Mouse (Mus musculus): Measurements from ENCODE around the gene Kcnj2. TPM values are rescaled to one million over a fixed set of nuclear protein-coding genes. Genes with fewer than 3 reads are reported as not detected.

Kcnj2 gene
- polyA plus RNA-seq (2015; fragmentation: Nextera tagmentation; extraction: Ambion mirVana), result 2.0 and 2.2 TPM in 2 replicates

- H3K9ac ChIP-seq (ENCODE audit: low read length), result peak within 1 kb of the TSS; percentile 74
- no peaks in the 10 kb centered on the region for H3K9me3 ChIP-seq (ENCODE audit: control insufficient read depth, low read length)
- no peaks in the 10 kb centered on the region for H3K36me3 ChIP-seq (ENCODE audit: control insufficient read depth, insufficient read depth, low read length)
- peak within 1 kb of the TSS; percentile 68 for H3K4me3 ChIP-seq (ENCODE audit: low read length)
- ATAC-seq (ENCODE audit: low read depth), result peak; percentile 99
- H3K4me1 ChIP-seq (replicated peaks; ENCODE audit: control insufficient read depth, insufficient read depth, low read length), result peaks cover 7% of the 10 kb centered on the region; the same call in 1 of the 2 replicates
- peaks cover 4% of the 10 kb centered on the region; the same call in 1 of the 2 replicates for H3K27me3 ChIP-seq (ENCODE audit: control insufficient read depth, insufficient read depth, low read depth, low read length)
- WGBS, result under 1% methylated on average over 27 of the region's 28 CpGs
- peak within 1 kb of the TSS; percentile 58 for H3K27ac ChIP-seq (ENCODE audit: low read length)
- H3K4me2 ChIP-seq (ENCODE audit: low read depth, low read length), result peak within 1 kb of the TSS; percentile 92
Observed at GRCm38 (mm10) chr11:111065635-111066298, at the start of gene Kcnj2. Gene Kcnj2, plus strand, starts transcription at chr11:111066164.

GRCm38 (mm10) chr11:111016206-111016605 is 49.8 kb upstream of the Kcnj2 start:
- Histone ChIP-seq H3K9me3 (ENCODE audit: control insufficient read depth, low read length) (no peaks in the 10 kb centered on the region), H3K4me1 (replicated peaks; ENCODE audit: control insufficient read depth, insufficient read depth, low read length) (no peaks in the 10 kb centered on the region), H3K4me3 (ENCODE audit: low read length) (no peak overlapping the region), H3K27ac (ENCODE audit: low read length) (no peak overlapping the region), H3K9ac (ENCODE audit: low read length) (no peak overlapping the region), H3K27me3 (ENCODE audit: control insufficient read depth, insufficient read depth, low read depth, low read length) (no peaks in the 10 kb centered on the region), H3K36me3 (ENCODE audit: control insufficient read depth, insufficient read depth, low read length) (no peaks in the 10 kb centered on the region), H3K4me2 (ENCODE audit: low read depth, low read length) (no peak overlapping the region)
- no peak for ATAC-seq (ENCODE audit: low read depth)
- 95% methylated on average over 3 of the region's 3 CpGs for WGBS

DNA sequence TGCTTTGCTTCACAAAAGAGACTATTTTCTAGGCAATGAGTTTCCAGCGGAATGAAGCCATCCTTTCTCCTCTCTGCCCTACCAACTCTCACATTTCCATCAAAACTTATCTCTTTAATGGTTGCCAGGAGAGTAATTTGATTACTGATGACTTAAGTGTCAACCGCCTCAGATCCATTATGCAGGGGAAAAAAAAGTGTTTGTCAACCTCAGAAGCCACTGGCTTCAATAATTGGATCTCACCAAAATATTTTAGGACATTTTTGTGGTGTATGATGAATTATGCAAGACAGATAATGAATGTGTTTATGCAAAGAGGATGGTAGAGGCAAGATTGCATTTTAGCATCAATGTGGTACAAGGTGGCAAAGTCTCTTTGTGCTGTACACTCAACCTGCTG is 45.8 kb upstream of the Kcnj2 start:
- H3K36me3 ChIP-seq (ENCODE audit: control insufficient read depth, insufficient read depth, low read length), result no peaks in the 10 kb centered on the region
- no peak overlapping the region for H3K4me3 ChIP-seq (ENCODE audit: low read length)
- no peak overlapping the region for H3K4me2 ChIP-seq (ENCODE audit: low read depth, low read length)
- H3K27me3 ChIP-seq (ENCODE audit: control insufficient read depth, insufficient read depth, low read depth, low read length), result no peaks in the 10 kb centered on the region
- no peak for ATAC-seq (ENCODE audit: low read depth)
- no peak overlapping the region for H3K9ac ChIP-seq (ENCODE audit: low read length)
- H3K9me3 ChIP-seq (ENCODE audit: control insufficient read depth, low read length), result no peaks in the 10 kb centered on the region
- H3K27ac ChIP-seq (ENCODE audit: low read length), result no peak overlapping the region
- WGBS, result 44% methylated on average over 2 of the region's 2 CpGs
- no peaks in the 10 kb centered on the region for H3K4me1 ChIP-seq (replicated peaks; ENCODE audit: control insufficient read depth, insufficient read depth, low read length)

DNA sequence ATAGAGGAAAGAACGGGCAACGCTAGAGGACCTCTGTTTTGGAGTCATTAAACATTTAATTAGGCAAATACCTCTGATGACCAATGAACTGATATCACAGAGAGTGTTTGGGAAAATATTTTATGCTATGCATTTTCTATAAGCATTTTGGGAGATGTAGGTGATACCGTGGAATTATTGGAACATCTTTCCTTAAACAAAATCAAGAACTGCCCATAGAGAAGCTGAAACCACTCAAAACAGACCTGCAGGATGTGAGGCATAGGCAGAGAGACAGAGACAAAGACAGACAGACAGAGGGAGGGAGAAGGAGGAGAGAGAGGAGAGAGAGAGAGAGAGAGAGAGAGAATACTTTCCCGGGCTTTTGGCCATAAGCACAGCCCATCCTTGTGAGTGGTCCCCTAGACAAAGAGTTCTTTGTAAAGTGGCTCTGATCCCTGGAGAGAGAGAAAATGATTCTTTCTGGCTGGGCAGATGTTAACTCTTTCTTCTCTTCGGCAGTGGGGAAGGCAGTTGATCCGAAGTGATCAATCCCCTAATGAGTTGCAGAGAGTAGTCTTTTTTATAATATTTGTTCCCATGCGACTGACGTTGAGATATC is 43.2 kb upstream of the Kcnj2 start:
- H3K4me1 ChIP-seq (replicated peaks; ENCODE audit: control insufficient read depth, insufficient read depth, low read length), result no peaks in the 10 kb centered on the region
- no peak overlapping the region for H3K4me2 ChIP-seq (ENCODE audit: low read depth, low read length)
- no peak overlapping the region for H3K4me3 ChIP-seq (ENCODE audit: low read length)
- ATAC-seq (ENCODE audit: low read depth), result no peak
- WGBS, result 67% methylated on average over 8 of the region's 8 CpGs
- no peak overlapping the region for H3K9ac ChIP-seq (ENCODE audit: low read length)
- H3K36me3 ChIP-seq (ENCODE audit: control insufficient read depth, insufficient read depth, low read length), result no peaks in the 10 kb centered on the region
- H3K27ac ChIP-seq (ENCODE audit: low read length), result no peak overlapping the region
- H3K9me3 ChIP-seq (ENCODE audit: control insufficient read depth, low read length), result no peaks in the 10 kb centered on the region
- no peaks in the 10 kb centered on the region for H3K27me3 ChIP-seq (ENCODE audit: control insufficient read depth, insufficient read depth, low read depth, low read length)

DNA sequence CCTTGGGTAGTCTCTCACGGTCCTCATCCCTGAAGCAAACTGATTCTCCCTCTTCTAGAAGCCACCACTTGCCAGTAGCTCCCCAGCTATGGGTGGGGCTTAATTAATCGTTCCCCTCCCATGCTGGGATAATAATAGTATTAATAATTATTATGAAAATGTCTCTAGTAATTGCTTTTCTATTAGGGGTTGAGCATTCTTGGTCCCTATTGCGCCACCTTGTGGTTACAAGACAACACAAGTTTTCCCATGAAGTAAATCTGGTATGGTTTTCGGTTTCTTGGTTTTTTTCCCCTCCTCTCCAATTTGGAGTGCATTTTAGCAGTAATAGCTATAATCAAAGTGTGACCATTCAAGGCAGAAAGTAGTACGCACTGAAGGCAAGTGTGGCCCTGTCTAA is 23.8 kb upstream of the Kcnj2 start:
- Histone ChIP-seq H3K9ac (ENCODE audit: low read length) (no peak overlapping the region), H3K4me1 (replicated peaks; ENCODE audit: control insufficient read depth, insufficient read depth, low read length) (no peaks in the 10 kb centered on the region), H3K4me2 (ENCODE audit: low read depth, low read length) (no peak overlapping the region), H3K27me3 (ENCODE audit: control insufficient read depth, insufficient read depth, low read depth, low read length) (no peaks in the 10 kb centered on the region), H3K36me3 (ENCODE audit: control insufficient read depth, insufficient read depth, low read length) (no peaks in the 10 kb centered on the region), H3K4me3 (ENCODE audit: low read length) (no peak overlapping the region), H3K9me3 (ENCODE audit: control insufficient read depth, low read length) (no peaks in the 10 kb centered on the region), H3K27ac (ENCODE audit: low read length) (no peak overlapping the region)
- 42% methylated on average over 5 of the region's 5 CpGs for WGBS
- no peak for ATAC-seq (ENCODE audit: low read depth)

- Histone ChIP-seq H3K27me3 (ENCODE audit: control insufficient read depth, insufficient read depth, low read depth, low read length) (no peaks in the 10 kb centered on the region), H3K36me3 (ENCODE audit: control insufficient read depth, insufficient read depth, low read length) (no peaks in the 10 kb centered on the region), H3K27ac (ENCODE audit: low read length) (no peak overlapping the region), H3K4me2 (ENCODE audit: low read depth, low read length) (no peak overlapping the region), H3K4me1 (replicated peaks; ENCODE audit: control insufficient read depth, insufficient read depth, low read length) (no peaks in the 10 kb centered on the region), H3K9me3 (ENCODE audit: control insufficient read depth, low read length) (no peaks in the 10 kb centered on the region), H3K9ac (ENCODE audit: low read length) (no peak overlapping the region), H3K4me3 (ENCODE audit: low read length) (no peak overlapping the region)
- no peak for ATAC-seq (ENCODE audit: low read depth)
- 85% methylated on average over 4 of the region's 4 CpGs for WGBS
Observed at GRCm38 (mm10) chr11:111043298-111043697, 22.7 kb upstream of the Kcnj2 start.

DNA sequence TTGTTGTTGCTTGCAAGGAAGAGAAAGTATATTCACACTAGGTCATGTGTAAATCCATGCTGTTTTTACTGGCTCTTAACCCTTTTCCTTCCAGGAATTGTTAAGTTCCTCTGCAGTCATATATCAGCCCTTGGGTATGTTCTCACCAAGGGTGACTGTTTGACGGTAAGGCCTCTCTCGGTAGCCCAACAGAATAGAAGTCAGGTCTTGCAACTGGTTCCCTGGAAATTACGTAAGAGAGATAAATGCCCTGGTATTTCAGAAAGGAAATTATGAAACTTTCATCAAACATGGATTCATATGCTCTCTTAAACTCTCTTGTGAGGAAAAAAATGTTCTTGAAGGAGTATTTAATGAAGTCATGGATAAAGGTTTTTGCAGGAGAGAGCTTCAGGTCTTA is 11.7 kb upstream of the Kcnj2 start:
- H3K27me3 ChIP-seq (ENCODE audit: control insufficient read depth, insufficient read depth, low read depth, low read length), result no peaks in the 10 kb centered on the region
- 0 out of 2 replicates have a peak, but pooled peaks have one; percentile 26 for ATAC-seq (ENCODE audit: low read depth)
- no peaks in the 10 kb centered on the region for H3K9me3 ChIP-seq (ENCODE audit: control insufficient read depth, low read length)
- no peak overlapping the region for H3K4me2 ChIP-seq (ENCODE audit: low read depth, low read length)
- no peaks in the 10 kb centered on the region for H3K36me3 ChIP-seq (ENCODE audit: control insufficient read depth, insufficient read depth, low read length)
- no peak overlapping the region for H3K27ac ChIP-seq (ENCODE audit: low read length)
- WGBS, result 51% methylated on average over 3 of the region's 3 CpGs
- no peak overlapping the region for H3K4me3 ChIP-seq (ENCODE audit: low read length)
- no peaks in the 10 kb centered on the region for H3K4me1 ChIP-seq (replicated peaks; ENCODE audit: control insufficient read depth, insufficient read depth, low read length)
- H3K9ac ChIP-seq (ENCODE audit: low read length), result no peak overlapping the region

DNA sequence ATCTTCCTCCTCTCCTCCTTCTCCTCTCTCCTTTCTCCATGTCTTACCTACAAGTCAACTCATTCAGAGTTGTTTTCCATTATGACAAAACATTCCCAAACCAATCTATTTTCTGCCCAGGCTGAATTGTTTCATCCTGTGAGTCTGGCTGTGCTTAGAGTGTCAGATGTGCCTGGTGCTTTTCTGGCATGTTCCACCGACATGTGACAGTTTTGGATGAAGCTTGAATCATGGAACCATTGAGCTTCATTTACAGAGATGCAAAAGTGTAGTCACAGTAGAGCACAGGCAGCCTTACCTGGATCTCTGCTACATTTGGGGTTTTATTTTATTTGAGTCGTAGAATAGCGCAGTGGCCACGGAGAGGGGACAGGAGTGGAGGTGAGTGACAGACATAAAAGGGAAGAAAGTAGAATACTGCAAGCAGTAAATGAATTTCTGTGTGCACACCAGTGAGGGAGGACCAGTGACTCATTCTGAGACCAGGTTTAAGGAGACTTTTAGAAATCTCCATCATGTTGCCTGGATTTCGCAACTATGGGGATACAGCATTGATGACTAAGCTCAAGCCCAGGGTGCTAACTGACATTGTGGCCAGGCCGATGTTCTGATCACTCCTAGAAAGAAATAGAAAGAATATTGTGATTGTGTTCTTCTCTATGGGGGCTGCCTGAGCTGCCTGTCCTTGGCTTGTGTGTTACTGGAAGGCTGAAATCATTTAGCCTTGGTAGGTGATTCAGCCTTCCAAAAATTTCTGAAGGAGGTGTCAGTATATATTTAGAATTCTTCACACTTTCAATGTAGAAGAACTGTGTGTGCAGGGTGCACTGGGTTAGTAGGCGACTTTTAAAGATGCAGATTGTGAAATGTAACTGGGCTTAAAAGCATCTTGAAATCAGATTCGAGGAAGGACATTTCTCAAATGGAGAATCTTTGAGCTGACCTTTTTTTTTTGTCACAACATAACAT is 10.8 kb upstream of the Kcnj2 start:
- no peak for ATAC-seq (ENCODE audit: low read depth)
- WGBS, result 86% methylated on average over 8 of the region's 8 CpGs
- Histone ChIP-seq H3K4me3 (ENCODE audit: low read length) (no peak overlapping the region), H3K27me3 (ENCODE audit: control insufficient read depth, insufficient read depth, low read depth, low read length) (no peaks in the 10 kb centered on the region), H3K4me2 (ENCODE audit: low read depth, low read length) (no peak overlapping the region), H3K27ac (ENCODE audit: low read length) (no peak overlapping the region), H3K9ac (ENCODE audit: low read length) (no peak overlapping the region), H3K4me1 (replicated peaks; ENCODE audit: control insufficient read depth, insufficient read depth, low read length) (no peaks in the 10 kb centered on the region), H3K9me3 (ENCODE audit: control insufficient read depth, low read length) (no peaks in the 10 kb centered on the region), H3K36me3 (ENCODE audit: control insufficient read depth, insufficient read depth, low read length) (no peaks in the 10 kb centered on the region)

- Histone ChIP-seq H3K4me3 (ENCODE audit: low read length) (no peak overlapping the region), H3K9ac (ENCODE audit: low read length) (no peak overlapping the region), H3K9me3 (ENCODE audit: control insufficient read depth, low read length) (no peaks in the 10 kb centered on the region), H3K27me3 (ENCODE audit: control insufficient read depth, insufficient read depth, low read depth, low read length) (no peaks in the 10 kb centered on the region), H3K4me1 (replicated peaks; ENCODE audit: control insufficient read depth, insufficient read depth, low read length) (no peaks in the 10 kb centered on the region), H3K27ac (ENCODE audit: low read length) (no peak overlapping the region), H3K4me2 (ENCODE audit: low read depth, low read length) (no peak overlapping the region), H3K36me3 (ENCODE audit: control insufficient read depth, insufficient read depth, low read length) (no peaks in the 10 kb centered on the region)
- 49% methylated on average over 13 of the region's 13 CpGs for WGBS
- ATAC-seq (ENCODE audit: low read depth), result no peak
Observed at GRCm38 (mm10) chr11:111056030-111056429, 9.9 kb upstream of the Kcnj2 start.
